Mouse (Mus musculus) heart, embryonic 15.5 days (tissue): ENCODE measurements around the gene Gprin1. TPM values are rescaled to one million over a fixed set of nuclear protein-coding genes. Genes with fewer than 3 reads are reported as not detected.

Experiments
- ATAC-seq: fragments of 200-750 bp; cut with Nextera tagmentation; replicated peaks from 2 replicates; pipeline ENCODE4 v1.8.0; 2017; ENCODE audit warnings: low read depth, moderate TSS enrichment; ENCODE audit not compliant: insufficient number of reproducible peaks, insufficient read depth, low FRiP score
- H3K27ac ChIP-seq: fragments of 300-500 bp; sonication (generic); 2 replicates; pipeline ENCODE4 v1.5.1; 2015; ENCODE audit warnings: mild to moderate bottlenecking, inconsistent platforms
- H3K27me3 ChIP-seq: fragments of 300-500 bp; sonication (generic); 2 replicates; pipeline ENCODE4 v1.6.1; 2015; ENCODE audit warnings: inconsistent platforms
- H3K36me3 ChIP-seq: fragments of 300-500 bp; sonication (generic); 2 replicates; pipeline ENCODE4 v1.6.1; 2015; ENCODE audit warnings: mild to moderate bottlenecking, inconsistent platforms
- H3K4me1 ChIP-seq: fragments of 300-500 bp; sonication (generic); replicated peaks from 2 replicates; pipeline ENCODE4 v1.6.1; 2015; ENCODE audit warnings: inconsistent platforms
- H3K4me2 ChIP-seq: fragments of 300-500 bp; sonication (generic); 2 replicates; pipeline ENCODE4 v1.6.1; 2015; ENCODE audit warnings: inconsistent platforms, mild to moderate bottlenecking, moderate library complexity
- H3K4me3 ChIP-seq: fragments of 300-500 bp; sonication (generic); 2 replicates; pipeline ENCODE4 v1.5.1; 2015; ENCODE audit warnings: mild to moderate bottlenecking, inconsistent platforms
- H3K9ac ChIP-seq: fragments of 300-500 bp; sonication (generic); 2 replicates; pipeline ENCODE4 v1.6.1; 2015; ENCODE audit warnings: mild to moderate bottlenecking, inconsistent platforms
- H3K9me3 ChIP-seq: fragments of 300-500 bp; sonication (generic); replicated peaks from 2 replicates; pipeline ENCODE4 v1.6.1; 2016; ENCODE audit warnings: inconsistent platforms
- WGBS: fragments of 180-500 bp; shearing (Covaris S2); methylation state at CpG from one replicate; pipeline ENCODE4 v1.1.7; 2015; ENCODE audit warnings: mixed read lengths; 5-methylcytosine and 5-hydroxymethylcytosine counted together
- polyA plus RNA-seq: library from polyadenylated mRNA; unstranded; fragments of >200 nt; fragmentation: Nextera tagmentation; extraction: Ambion mirVana; gene quantifications from 2 replicates; pipeline ENCODE4 v1.2.1, GENCODE M21; 2015

Gprin1 gene
- polyA plus RNA-seq, 1 experiment from 2014 or later: 0.05 TPM

- WGBS: under 1% methylated on average over 82 of the region's 82 CpGs
- H3K4me1 ChIP-seq: peaks cover 61% of the 10 kb centered on the region
- ATAC-seq: peak; percentile 88
Observed at GRCm38 (mm10) chr13:54687575-54688424, 61.9 kb downstream of the Gprin1 start.

GRCm38 (mm10) chr13:54687096-54687495 lies 62.6 kb downstream of the Gprin1 start:
- H3K4me1 ChIP-seq: peaks cover 54% of the 10 kb centered on the region
- H3K27ac ChIP-seq: peak overlapping the region; percentile 98
- peak overlapping the region; percentile 91 for H3K4me3 ChIP-seq
- H3K27me3 ChIP-seq: no peaks in the 10 kb centered on the region
- H3K36me3 ChIP-seq: peaks cover 21% of the 10 kb centered on the region
- ATAC-seq: peak; percentile 63
- WGBS: 0% methylated on average over 35 of the region's 35 CpGs
- H3K9me3 ChIP-seq: no peaks in the 10 kb centered on the region
- H3K4me2 ChIP-seq: peak overlapping the region; percentile 75
- H3K9ac ChIP-seq: peak overlapping the region; percentile 94

More at GRCm38 (mm10) chr13:54687575-54688424, 61.9 kb downstream of the Gprin1 start:
- peak overlapping the region; percentile 94 for H3K9ac ChIP-seq
- H3K4me3 ChIP-seq: peak overlapping the region; percentile 91
- H3K27ac ChIP-seq: peak overlapping the region; percentile 98
- H3K4me2 ChIP-seq: peak overlapping the region; percentile 75
- no peaks in the 10 kb centered on the region for H3K9me3 ChIP-seq
- H3K36me3 ChIP-seq: peaks cover 14% of the 10 kb centered on the region
- H3K27me3 ChIP-seq: no peaks in the 10 kb centered on the region

Other genes starting within 250 kb of the Gprin1 start
- 3.4 and 4.6 TPM in 2 replicates for gene Simc1, start 246.1 kb downstream of the Gprin1 start, polyA plus RNA-seq
- 111 and 124 TPM in 2 replicates for gene 4833439L19Rik, start 184.4 kb downstream of the Gprin1 start, polyA plus RNA-seq
- 16.4 and 21.1 TPM in 2 replicates for gene Arl10, start 174.9 kb downstream of the Gprin1 start, polyA plus RNA-seq
- gene Nop16, start 159.8 kb downstream of the Gprin1 start, polyA plus RNA-seq: 45.5 and 52.0 TPM in 2 replicates
- 246 and 315 TPM in 2 replicates for gene Higd2a, start 159.7 kb downstream of the Gprin1 start, polyA plus RNA-seq
- gene Cltb, start 138.5 kb downstream of the Gprin1 start, polyA plus RNA-seq: 47.1 and 55.7 TPM in 2 replicates
- 38.3 and 48.9 TPM in 2 replicates for gene Faf2, start 128.1 kb downstream of the Gprin1 start, polyA plus RNA-seq
- gene Rnf44, start 56.0 kb downstream of the Gprin1 start, polyA plus RNA-seq: 48.8 and 52.9 TPM in 2 replicates
- gene Cdhr2, start 48.4 kb downstream of the Gprin1 start, polyA plus RNA-seq: 0.04 and 0.06 TPM in 2 replicates
- not detected in 2 replicates for gene Sncb, start 16.7 kb upstream of the Gprin1 start, polyA plus RNA-seq
- not detected in 2 replicates for gene Eif4e1b, start 34.1 kb upstream of the Gprin1 start, polyA plus RNA-seq
- 4.4 and 7.3 TPM in 2 replicates for gene Tspan17, start 39.5 kb upstream of the Gprin1 start, polyA plus RNA-seq
- 1.3 and 2.8 TPM in 2 replicates for gene Unc5a, start 199.5 kb upstream of the Gprin1 start, polyA plus RNA-seq